Mouse (Mus musculus) myocyte (in vitro differentiated cells): Measurements from ENCODE around the gene Sbk1. TPM values are rescaled to one million over a fixed set of nuclear protein-coding genes. Genes with fewer than 3 reads are reported as not detected.

Source experiments
- H3K27me3 ChIP-seq: one replicate; pipeline ENCODE4 v1.6.1; 2011; ENCODE audit not compliant: control insufficient read depth, insufficient read depth, insufficient read length
- H3K36me3 ChIP-seq: one replicate; pipeline ENCODE4 v1.6.1; 2011; ENCODE audit not compliant: control insufficient read depth, insufficient read depth
- H3K4me2 ChIP-seq: one replicate; pipeline ENCODE4 v1.6.1; 2011; ENCODE audit warnings: low read depth, control low read depth
- H3K4me3 ChIP-seq: one replicate; pipeline ENCODE4 v1.5.1; 2011; ENCODE audit warnings: mild to moderate bottlenecking, control low read depth, moderate library complexity
- H3K79me2 ChIP-seq: one replicate; pipeline ENCODE4 v1.6.1; 2011; ENCODE audit not compliant: control insufficient read depth, insufficient read depth
- H3ac ChIP-seq: one replicate; pipeline ENCODE4 v1.6.1; 2011; ENCODE audit not compliant: control insufficient read depth, insufficient read length
- CEBPB ChIP-seq: IDR thresholded peaks from 2 replicates; pipeline ENCODE4 v1.6.1; 2011; ENCODE audit warnings: mild to moderate bottlenecking, moderate library complexity; ENCODE audit not compliant: poor library complexity, insufficient read depth, severe bottlenecking
- E2F4 ChIP-seq: IDR thresholded peaks from one replicate; pipeline ENCODE4 v1.6.1; 2011; ENCODE audit warnings: mild to moderate bottlenecking, control low read depth, moderate library complexity; ENCODE audit not compliant: insufficient read depth
- MAX ChIP-seq: IDR thresholded peaks from one replicate; pipeline ENCODE4 v1.6.1; 2011; ENCODE audit warnings: low read depth, mild to moderate bottlenecking, control low read depth
- MYOD1 ChIP-seq, 3 experiments: IDR thresholded peaks; one replicate each; pipeline ENCODE4 v1.6.1; 2011; ENCODE audit warnings: control low read depth in 2 of 3, low read depth in 2 of 3, mild to moderate bottlenecking in 2 of 3, moderate library complexity in 1 of 3; ENCODE audit not compliant: insufficient read length in 2 of 3, control insufficient read depth in 1 of 3
- MYOG ChIP-seq, 3 experiments: IDR thresholded peaks; one replicate each; pipeline ENCODE4 v1.6.1; 2011; ENCODE audit warnings: control low read depth in 2 of 3, low read depth in 2 of 3, mild to moderate bottlenecking in 2 of 3; ENCODE audit not compliant: insufficient read length in 2 of 3, control insufficient read depth in 1 of 3, insufficient read depth in 1 of 3
- POLR2A ChIP-seq: IDR thresholded peaks from one replicate; pipeline ENCODE4 v1.6.1; 2011; ENCODE audit warnings: low read depth, mild to moderate bottlenecking, control low read depth, moderate library complexity; ENCODE audit not compliant: insufficient read length
- POLR2AphosphoS2 ChIP-seq: IDR thresholded peaks from one replicate; pipeline ENCODE4 v1.6.1; 2011; ENCODE audit warnings: low read depth, control low read depth; ENCODE audit not compliant: insufficient read length
- REST ChIP-seq: IDR thresholded peaks from one replicate; pipeline ENCODE4 v1.6.1; 2011; ENCODE audit warnings: mild to moderate bottlenecking, control low read depth, moderate library complexity; ENCODE audit not compliant: insufficient read depth, insufficient read length
- SRF ChIP-seq: IDR thresholded peaks from one replicate; pipeline ENCODE4 v1.6.1; 2011; ENCODE audit warnings: low read depth; ENCODE audit not compliant: control insufficient read depth, insufficient read length
- TCF12 ChIP-seq: IDR thresholded peaks from one replicate; pipeline ENCODE4 v1.6.1; 2011; ENCODE audit warnings: mild to moderate bottlenecking, control low read depth; ENCODE audit not compliant: poor library complexity, insufficient read depth, severe bottlenecking
- TCF3 ChIP-seq: IDR thresholded peaks from one replicate; pipeline ENCODE4 v1.6.1; 2011; ENCODE audit warnings: low read depth, control low read depth; ENCODE audit not compliant: insufficient read length
- USF1 ChIP-seq: IDR thresholded peaks from one replicate; pipeline ENCODE4 v1.6.1; 2011; ENCODE audit warnings: low read depth, mild to moderate bottlenecking, control low read depth, moderate library complexity
- polyA plus RNA-seq: library from polyadenylated mRNA; unstranded; fragments of >200 nt; fragmentation: generic; extraction: Trizol; gene quantifications from one replicate; pipeline ENCODE4 v1.2.1, GENCODE M21; 2012; ENCODE audit warnings: missing spikeins

Sbk1 gene
- polyA plus RNA-seq, 1 experiment, result 16.1 TPM

- Histone ChIP-seq H3K79me2 (no peaks in the 10 kb centered on the region), H3K4me3 (no peak overlapping the region), H3K4me2 (no peak overlapping the region), H3ac (no peak overlapping the region), H3K27me3 (peaks cover 42% of the 10 kb centered on the region), H3K36me3 (no peaks in the 10 kb centered on the region)
- no peak for TF ChIP-seq POLR2A
Observed at GRCm38 (mm10) chr7:126265949-126266348, 6.5 kb upstream of the Sbk1 start.

GRCm38 (mm10) chr7:126266372-126266870 is 6.0 kb upstream of the Sbk1 start:
- no peaks in the 10 kb centered on the region for H3K79me2 ChIP-seq
- H3K4me3 ChIP-seq, result no peak overlapping the region
- H3K36me3 ChIP-seq, result no peaks in the 10 kb centered on the region
- no peak overlapping the region for H3K4me2 ChIP-seq
- TF ChIP-seq REST (no peak), POLR2AphosphoS2 (no peak), POLR2A (no peak), MYOG (IDR thresholded peaks at IDR 0.05; ENCODE audit: control insufficient read depth in 1 of 3, insufficient read depth in 1 of 3, insufficient read length in 2 of 3, low read depth in 2 of 3) (no peak), SRF (no peak), CEBPB (no peak), USF1 (no peak), MAX (no peak), MYOD1 (IDR thresholded peaks at IDR 0.05; ENCODE audit: control insufficient read depth in 1 of 3, insufficient read length in 2 of 3, low read depth in 2 of 3) (no peak), E2F4 (no peak), TCF3 (no peak), TCF12 (no peak)
- no peak overlapping the region for H3ac ChIP-seq
- H3K27me3 ChIP-seq, result peaks cover 42% of the 10 kb centered on the region

DNA sequence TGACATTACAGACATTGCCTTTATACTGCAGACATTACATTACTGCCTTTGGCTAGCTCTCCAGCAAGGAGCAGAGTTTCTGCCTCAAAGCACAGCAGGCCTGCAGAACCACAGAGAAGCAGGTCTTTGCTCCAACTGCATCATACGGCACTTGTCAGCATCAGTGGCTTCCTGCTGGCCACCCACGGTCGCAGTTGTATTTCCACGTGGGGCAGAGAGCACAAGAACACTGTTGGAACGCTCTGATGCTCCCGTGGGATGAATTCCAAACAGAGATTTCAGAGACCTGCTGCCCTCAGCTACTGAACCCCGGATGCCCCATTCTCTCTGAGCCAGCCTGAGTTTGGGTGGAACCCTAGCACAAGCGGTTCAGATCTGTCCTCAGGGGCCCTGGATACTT is 4.8 kb upstream of the Sbk1 start:
- Histone ChIP-seq H3ac (no peak overlapping the region), H3K4me2 (no peak overlapping the region), H3K36me3 (no peaks in the 10 kb centered on the region), H3K27me3 (peaks cover 34% of the 10 kb centered on the region), H3K4me3 (no peak overlapping the region), H3K79me2 (no peaks in the 10 kb centered on the region)
- TF ChIP-seq USF1 (no peak), MYOG (IDR thresholded peaks at IDR 0.05; ENCODE audit: control insufficient read depth in 1 of 3, insufficient read depth in 1 of 3, insufficient read length in 2 of 3, low read depth in 2 of 3) (no peak), POLR2A (no peak), TCF3 (no peak), CEBPB (no peak), REST (no peak), TCF12 (no peak), SRF (no peak), MAX (no peak), POLR2AphosphoS2 (no peak), MYOD1 (IDR thresholded peaks at IDR 0.05; ENCODE audit: control insufficient read depth in 1 of 3, insufficient read length in 2 of 3, low read depth in 2 of 3) (no peak)

GRCm38 (mm10) chr7:126272770-126273311 is 422 bp downstream of the Sbk1 start:
- Histone ChIP-seq H3K4me2 (peak overlapping the region; percentile 92), H3ac (peak overlapping the region; percentile 70), H3K36me3 (no peaks in the 10 kb centered on the region), H3K4me3 (peak overlapping the region; percentile 39), H3K79me2 (no peaks in the 10 kb centered on the region), H3K27me3 (no peaks in the 10 kb centered on the region)
- TF ChIP-seq MYOD1 (IDR thresholded peaks at IDR 0.05; ENCODE audit: control insufficient read depth in 1 of 3, insufficient read length in 2 of 3, low read depth in 2 of 3) (no peak), E2F4 (no peak), CEBPB (no peak), REST (no peak), SRF (no peak), MAX (no peak), TCF12 (no peak), MYOG (IDR thresholded peaks at IDR 0.05; ENCODE audit: control insufficient read depth in 1 of 3, insufficient read depth in 1 of 3, insufficient read length in 2 of 3, low read depth in 2 of 3) (no peak)

DNA sequence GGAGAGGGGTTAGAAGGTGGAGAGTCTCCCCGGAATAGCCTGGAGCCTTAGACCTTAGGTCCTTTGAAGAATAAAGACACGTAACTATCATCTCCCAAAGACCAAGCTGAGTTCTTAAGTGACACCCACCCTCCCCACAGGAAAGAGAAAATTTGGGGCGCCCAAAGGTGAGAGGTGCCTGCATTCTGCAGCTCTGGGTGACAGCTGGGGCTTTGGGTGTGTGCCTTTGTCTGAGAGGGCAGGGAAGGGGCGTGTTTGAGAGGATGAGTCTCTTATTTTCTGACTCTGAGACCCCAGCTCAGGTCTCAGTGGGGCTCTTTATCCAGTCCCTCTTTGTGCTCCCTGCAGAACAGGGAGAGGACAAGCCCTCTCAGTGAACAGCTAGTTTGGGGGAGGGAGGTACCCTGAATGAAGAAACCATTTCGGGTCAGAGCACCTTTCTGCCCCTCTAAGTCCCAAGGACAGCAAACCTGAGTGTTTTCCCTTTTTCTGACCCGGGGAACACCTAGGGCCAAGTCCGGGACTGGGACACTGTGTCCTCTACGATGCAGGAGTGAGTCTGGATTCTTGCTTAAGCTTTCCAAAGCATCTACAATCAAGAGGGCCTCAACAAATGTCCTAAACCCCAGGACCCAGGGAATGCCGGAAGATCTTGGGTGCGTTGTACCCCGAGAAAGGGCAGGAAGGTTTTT is 1.1 kb downstream of the Sbk1 start:
- peak overlapping the region; percentile 70 for H3ac ChIP-seq
- H3K79me2 ChIP-seq, result no peaks in the 10 kb centered on the region
- H3K4me3 ChIP-seq, result peak overlapping the region; percentile 39
- no peak for TF ChIP-seq CEBPB
- TF ChIP-seq MYOG (IDR thresholded peaks at IDR 0.05; ENCODE audit: control insufficient read depth in 1 of 3, insufficient read depth in 1 of 3, insufficient read length in 2 of 3, low read depth in 2 of 3), result peak in 1 of 3 experiments; percentile 14
- H3K4me2 ChIP-seq, result peak overlapping the region; percentile 92
- no peaks in the 10 kb centered on the region for H3K27me3 ChIP-seq
- H3K36me3 ChIP-seq, result no peaks in the 10 kb centered on the region
